Mouse (Mus musculus) testis, adult 2 months (tissue): ENCODE results near the gene Tex33. TPM values are rescaled to one million over a fixed set of nuclear protein-coding genes. Genes with fewer than 3 reads are reported as not detected.
A peak's percentile ranks its signal among the peaks of the same experiment; 100 is the strongest.

Source experiments
- H3K27ac ChIP-seq: fragments of 200-500 bp; 2 replicates; pipeline ENCODE4 v1.5.1; 2012; ENCODE audit warnings: low read depth, low read length; ENCODE audit not compliant: control insufficient read depth, insufficient read depth
- H3K27me3 ChIP-seq: fragments of 200-500 bp; 2 replicates; pipeline ENCODE4 v1.6.1; 2012; ENCODE audit warnings: mild to moderate bottlenecking, low read length, moderate library complexity; ENCODE audit not compliant: control insufficient read depth, insufficient read depth
- H3K36me3 ChIP-seq: fragments of 200-500 bp; 2 replicates; pipeline ENCODE4 v1.6.1; 2012; ENCODE audit warnings: mild to moderate bottlenecking, low read length; ENCODE audit not compliant: control insufficient read depth, insufficient read depth
- H3K4me1 ChIP-seq: fragments of 200-500 bp; 2 replicates; pipeline ENCODE4 v1.6.1; 2012; ENCODE audit warnings: low read length; ENCODE audit not compliant: control insufficient read depth, insufficient read depth
- H3K4me3 ChIP-seq: fragments of 200-500 bp; 2 replicates; pipeline ENCODE4 v1.5.1; 2012; ENCODE audit warnings: low read depth, mild to moderate bottlenecking, low read length, moderate library complexity, mixed read lengths; ENCODE audit not compliant: control insufficient read depth
- CTCF ChIP-seq: fragments of 200-500 bp; IDR thresholded peaks from 2 replicates; pipeline ENCODE4 v1.5.1; 2012; ENCODE audit warnings: low read depth, mild to moderate bottlenecking, inconsistent platforms, low read length, moderate library complexity; ENCODE audit not compliant: control insufficient read depth, insufficient read depth, insufficient replicate concordance
- POLR2A ChIP-seq: fragments of 200-500 bp; IDR thresholded peaks from 2 replicates; pipeline ENCODE4 v1.6.1; 2012; ENCODE audit warnings: low read depth, mild to moderate bottlenecking, inconsistent platforms, low read length, moderate library complexity; ENCODE audit not compliant: control insufficient read depth
- polyA plus RNA-seq: library from polyadenylated mRNA; depleted of rRNA; stranded (reverse); fragments of >200 nt; gene quantifications from 2 replicates; pipeline ENCODE4 v1.2.3, GENCODE M21; 2012

The Tex33 gene
- polyA plus RNA-seq, 1 experiment, result 1,395 TPM

DNA sequence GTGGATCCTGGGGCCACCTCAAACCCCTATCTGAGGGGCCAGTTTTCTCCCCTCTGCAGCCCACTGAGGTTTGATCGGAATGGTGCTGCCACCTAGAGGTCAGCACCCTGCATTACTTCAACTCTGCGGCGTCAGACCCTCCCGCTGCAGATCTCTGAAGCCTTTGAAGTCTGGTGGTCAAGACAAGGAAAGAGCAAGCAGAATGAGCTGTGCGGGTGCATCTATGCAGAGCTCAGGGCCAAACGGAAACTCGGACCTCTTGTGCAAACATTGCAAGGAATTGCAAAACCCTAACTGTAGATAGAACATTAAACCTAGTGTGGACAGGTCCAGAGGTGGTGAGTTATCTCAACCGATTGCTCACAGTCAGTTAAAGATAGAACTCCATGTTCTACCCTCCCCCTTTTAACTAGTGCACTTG, 26.8 kb downstream of the Tex33 start:
- Histone ChIP-seq H3K4me3 (no peak overlapping the region), H3K27me3 (no peaks in the 10 kb centered on the region), H3K4me1 (peaks cover 2% of the 10 kb centered on the region; the same call in 1 of the 2 replicates), H3K36me3 (no peaks in the 10 kb centered on the region), H3K27ac (no peak overlapping the region)
- TF ChIP-seq POLR2A, result no peak
- peak; percentile 93 for TF ChIP-seq CTCF

DNA sequence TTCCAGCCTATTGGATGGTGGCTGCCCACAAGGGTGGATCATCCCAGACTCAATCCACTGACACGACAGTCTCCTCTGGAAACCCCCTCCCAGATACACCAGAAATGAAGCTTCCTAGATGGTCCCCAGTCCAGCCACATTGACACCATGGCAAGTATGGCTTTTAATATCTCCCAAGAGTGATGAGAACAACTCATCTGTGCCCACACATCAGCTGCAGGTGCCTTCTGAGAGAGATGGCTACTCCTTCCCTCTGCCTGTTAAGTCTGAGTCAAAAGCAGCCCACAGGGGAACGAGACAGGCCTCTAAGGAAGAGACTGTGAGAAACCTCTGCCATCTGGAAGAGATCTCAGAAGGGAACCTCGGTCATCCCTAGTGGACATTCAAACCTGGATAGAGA, 27.9 kb downstream of the Tex33 start:
- Histone ChIP-seq H3K36me3 (no peaks in the 10 kb centered on the region), H3K4me3 (no peak overlapping the region), H3K4me1 (peaks cover 2% of the 10 kb centered on the region; the same call in 1 of the 2 replicates), H3K27ac (no peak overlapping the region), H3K27me3 (no peaks in the 10 kb centered on the region)
- no peak for TF ChIP-seq CTCF
- no peak for TF ChIP-seq POLR2A

DNA sequence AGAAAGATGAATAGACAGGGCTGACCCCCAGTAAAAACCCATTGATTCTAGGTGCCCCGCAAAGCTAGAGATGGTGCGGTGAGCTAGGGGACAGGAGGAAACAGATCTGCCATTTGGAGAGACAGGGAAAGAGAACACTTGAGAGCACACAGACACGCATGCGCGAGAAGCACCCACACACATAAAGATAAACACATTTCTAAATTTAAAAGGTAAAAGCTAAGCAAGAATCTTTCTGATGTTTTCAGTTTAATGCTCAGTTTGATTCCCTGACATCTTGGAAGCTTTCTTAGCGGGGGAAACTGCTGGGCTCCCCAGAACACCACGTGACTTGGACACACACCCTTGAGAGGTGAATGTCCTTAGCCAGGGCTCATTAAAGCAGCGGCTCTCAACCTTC, 28.8 kb downstream of the Tex33 start:
- Histone ChIP-seq H3K27ac (no peak overlapping the region), H3K27me3 (no peaks in the 10 kb centered on the region), H3K4me1 (peaks cover 2% of the 10 kb centered on the region; the same call in 1 of the 2 replicates), H3K36me3 (no peaks in the 10 kb centered on the region), H3K4me3 (no peak overlapping the region)
- TF ChIP-seq POLR2A (no peak), CTCF (no peak)

DNA sequence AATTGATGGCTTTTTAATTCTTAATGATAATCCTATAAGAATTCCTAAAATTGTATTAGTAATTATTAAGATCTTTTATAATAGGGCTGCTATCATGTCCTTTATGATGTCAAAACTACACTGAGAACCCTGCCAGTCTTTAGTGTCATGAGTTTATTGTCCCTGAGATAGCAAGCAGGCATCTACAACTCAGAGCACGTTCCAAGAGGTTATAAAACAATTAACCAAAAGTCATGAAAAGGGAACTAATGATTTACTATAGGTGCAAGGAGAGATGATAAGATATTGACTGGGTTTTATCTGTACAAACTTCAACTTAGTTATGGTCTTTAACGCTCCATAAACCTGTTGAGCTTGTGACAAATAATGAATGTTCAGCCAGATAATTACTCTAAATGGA, 29.8 kb downstream of the Tex33 start:
- H3K4me1 ChIP-seq, result peaks cover 2% of the 10 kb centered on the region; the same call in 1 of the 2 replicates
- H3K27ac ChIP-seq, result no peak overlapping the region
- H3K27me3 ChIP-seq, result no peaks in the 10 kb centered on the region
- H3K4me3 ChIP-seq, result no peak overlapping the region
- TF ChIP-seq CTCF, result no peak
- TF ChIP-seq POLR2A, result no peak
- H3K36me3 ChIP-seq, result no peaks in the 10 kb centered on the region

DNA sequence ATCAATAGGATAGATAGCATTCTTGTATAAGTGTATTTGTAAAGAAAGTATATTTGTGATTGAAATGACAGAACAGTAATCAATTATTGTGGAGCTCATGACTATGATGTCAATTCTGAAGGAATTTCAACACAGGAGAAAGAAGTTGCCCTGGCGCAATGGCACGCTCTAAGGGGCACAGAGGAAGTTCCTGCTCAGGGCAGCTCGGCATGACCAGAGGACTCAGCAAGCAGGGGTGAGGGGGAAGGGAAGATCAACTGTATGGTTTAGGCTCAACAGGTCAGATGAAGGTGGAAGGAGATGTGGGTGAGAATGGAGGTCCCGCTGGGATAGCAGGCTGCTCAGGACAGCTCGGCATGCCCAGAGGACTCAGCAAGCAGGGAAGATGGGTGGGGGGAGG, 40.2 kb downstream of the Tex33 start:
- H3K27me3 ChIP-seq, result no peaks in the 10 kb centered on the region
- no peak overlapping the region for H3K4me3 ChIP-seq
- H3K27ac ChIP-seq, result no peak overlapping the region
- no peak for TF ChIP-seq CTCF
- TF ChIP-seq POLR2A, result no peak
- no peaks in the 10 kb centered on the region for H3K4me1 ChIP-seq
- no peaks in the 10 kb centered on the region for H3K36me3 ChIP-seq

DNA sequence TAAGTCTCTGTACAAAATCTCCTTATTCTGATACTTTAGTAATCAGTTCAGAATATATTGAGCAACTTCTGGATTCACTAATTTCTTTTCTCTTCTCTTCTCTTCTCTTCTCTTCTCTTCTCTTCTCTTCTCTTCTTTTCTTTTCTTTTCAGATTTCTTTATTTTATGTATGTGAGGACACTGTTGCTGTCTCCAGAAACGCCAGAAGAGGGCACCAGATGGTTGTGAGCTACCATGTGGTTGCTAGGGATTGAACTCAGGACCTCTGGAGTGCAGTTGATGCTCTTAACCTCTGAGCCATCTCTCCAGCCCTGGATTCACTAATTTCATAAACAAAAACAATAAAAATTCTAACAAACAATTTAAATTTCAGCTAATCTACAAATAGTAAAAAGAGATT, 40.8 kb downstream of the Tex33 start:
- Histone ChIP-seq H3K27ac (no peak overlapping the region), H3K4me1 (no peaks in the 10 kb centered on the region), H3K27me3 (no peaks in the 10 kb centered on the region), H3K36me3 (no peaks in the 10 kb centered on the region), H3K4me3 (no peak overlapping the region)
- no peak; the same call in 1 of the 2 replicates for TF ChIP-seq CTCF
- no peak for TF ChIP-seq POLR2A

DNA sequence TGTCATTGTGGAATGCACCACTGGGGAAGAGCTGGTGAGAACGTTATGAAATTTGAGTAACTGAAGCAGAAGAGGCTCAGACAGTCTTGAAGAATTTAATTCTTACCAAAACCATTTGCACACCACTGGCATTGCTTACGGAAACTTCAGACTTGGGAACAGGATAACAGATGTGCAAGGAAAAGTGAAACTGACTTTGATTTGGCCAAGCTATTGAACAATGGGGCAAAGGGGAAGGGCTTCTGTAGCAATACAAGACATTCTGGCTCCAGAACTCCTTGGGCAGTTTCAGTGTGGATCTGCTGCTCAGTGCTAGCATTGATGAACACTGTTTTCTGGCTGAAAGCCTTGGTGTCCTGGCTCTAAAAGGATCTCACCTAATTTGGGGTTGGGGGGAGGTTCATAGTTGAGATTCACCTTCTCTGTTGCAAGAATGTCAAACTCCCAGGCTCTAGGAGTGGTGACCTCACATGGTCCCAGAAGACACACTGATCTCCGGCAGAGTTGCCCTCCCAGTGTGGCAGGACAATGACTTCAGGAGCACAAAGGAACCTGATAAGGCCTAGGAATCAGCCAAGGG, 44.0 kb downstream of the Tex33 start:
- Histone ChIP-seq H3K36me3 (no peaks in the 10 kb centered on the region), H3K4me3 (no peak overlapping the region), H3K4me1 (no peaks in the 10 kb centered on the region), H3K27me3 (no peaks in the 10 kb centered on the region), H3K27ac (no peak overlapping the region; the same call in 1 of the 2 replicates)
- TF ChIP-seq POLR2A, result no peak
- no peak for TF ChIP-seq CTCF

DNA sequence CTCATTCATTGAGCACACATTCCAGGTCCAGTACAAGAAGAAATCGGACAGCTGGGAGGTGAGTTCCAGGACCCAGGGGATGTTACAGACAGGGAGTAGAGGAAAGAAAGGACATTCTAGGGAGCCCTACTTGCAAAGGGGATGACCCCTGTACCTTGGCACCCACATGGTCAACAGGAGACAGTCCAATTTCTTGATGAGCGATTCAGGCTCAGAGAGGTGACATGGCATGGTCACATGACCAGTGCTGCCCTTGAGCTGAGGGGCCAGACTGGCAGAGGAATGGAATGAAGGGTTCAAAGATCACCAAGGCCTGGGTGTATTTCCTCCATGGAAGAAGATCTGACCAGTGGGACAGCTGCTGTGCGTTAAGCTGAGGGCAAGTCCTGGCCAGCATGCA, 51.1 kb downstream of the Tex33 start:
- TF ChIP-seq POLR2A (no peak), CTCF (no peak)
- no peak overlapping the region for H3K27ac ChIP-seq

More for the DNA sequence above, 51.1 kb downstream of the Tex33 start:
- Histone ChIP-seq H3K4me1 (no peaks in the 10 kb centered on the region), H3K27me3 (no peaks in the 10 kb centered on the region), H3K36me3 (no peaks in the 10 kb centered on the region), H3K4me3 (no peak overlapping the region)
